Mouse (Mus musculus) forebrain, embryonic 12.5 days (tissue): ENCODE measurements around the gene Sptb. TPM values are rescaled to one million over a fixed set of nuclear protein-coding genes. Genes with fewer than 3 reads are reported as not detected.

Source experiments
- ATAC-seq: fragments of 200-750 bp; cut with Nextera tagmentation; 2 replicates; pipeline ENCODE4 v1.8.0; 2017; ENCODE audit warnings: moderate TSS enrichment; ENCODE audit not compliant: low FRiP score
- H3K27ac ChIP-seq: fragments of 300-500 bp; sonication (generic); 2 replicates; pipeline ENCODE4 v1.5.1; 2016; ENCODE audit warnings: mild to moderate bottlenecking
- H3K27me3 ChIP-seq: fragments of 300-500 bp; sonication (generic); 2 replicates; pipeline ENCODE4 v1.6.1; 2016; ENCODE audit warnings: mild to moderate bottlenecking
- H3K36me3 ChIP-seq: fragments of 300-500 bp; sonication (generic); replicated peaks from 2 replicates; pipeline ENCODE4 v1.6.1; 2016; ENCODE audit warnings: mild to moderate bottlenecking
- H3K4me1 ChIP-seq: fragments of 300-500 bp; sonication (generic); 2 replicates; pipeline ENCODE4 v1.6.1; 2016
- H3K4me2 ChIP-seq: fragments of 300-500 bp; sonication (generic); 2 replicates; pipeline ENCODE4 v1.6.1; 2016; ENCODE audit warnings: mild to moderate bottlenecking, moderate library complexity
- H3K4me3 ChIP-seq: fragments of 300-500 bp; sonication (generic); replicated peaks from 2 replicates; pipeline ENCODE4 v1.5.1; 2016; ENCODE audit warnings: mild to moderate bottlenecking
- H3K9ac ChIP-seq: fragments of 300-500 bp; sonication (generic); 2 replicates; pipeline ENCODE4 v1.6.1; 2016; ENCODE audit warnings: mild to moderate bottlenecking
- H3K9me3 ChIP-seq: fragments of 300-500 bp; sonication (generic); 2 replicates; pipeline ENCODE4 v1.6.1; 2016
- WGBS: fragments of 180-500 bp; shearing (Covaris S2); methylation state at CpG from one replicate; pipeline ENCODE4 v1.1.7; 2016; 5-methylcytosine and 5-hydroxymethylcytosine counted together
- polyA plus RNA-seq: library from polyadenylated mRNA; unstranded; fragments of >200 nt; fragmentation: Nextera tagmentation; extraction: Ambion mirVana; gene quantifications from 2 replicates; pipeline ENCODE4 v1.2.1, GENCODE M21; 2016

The Sptb gene
- polyA plus RNA-seq: 1.8 and 2.1 TPM in 2 replicates

DNA sequence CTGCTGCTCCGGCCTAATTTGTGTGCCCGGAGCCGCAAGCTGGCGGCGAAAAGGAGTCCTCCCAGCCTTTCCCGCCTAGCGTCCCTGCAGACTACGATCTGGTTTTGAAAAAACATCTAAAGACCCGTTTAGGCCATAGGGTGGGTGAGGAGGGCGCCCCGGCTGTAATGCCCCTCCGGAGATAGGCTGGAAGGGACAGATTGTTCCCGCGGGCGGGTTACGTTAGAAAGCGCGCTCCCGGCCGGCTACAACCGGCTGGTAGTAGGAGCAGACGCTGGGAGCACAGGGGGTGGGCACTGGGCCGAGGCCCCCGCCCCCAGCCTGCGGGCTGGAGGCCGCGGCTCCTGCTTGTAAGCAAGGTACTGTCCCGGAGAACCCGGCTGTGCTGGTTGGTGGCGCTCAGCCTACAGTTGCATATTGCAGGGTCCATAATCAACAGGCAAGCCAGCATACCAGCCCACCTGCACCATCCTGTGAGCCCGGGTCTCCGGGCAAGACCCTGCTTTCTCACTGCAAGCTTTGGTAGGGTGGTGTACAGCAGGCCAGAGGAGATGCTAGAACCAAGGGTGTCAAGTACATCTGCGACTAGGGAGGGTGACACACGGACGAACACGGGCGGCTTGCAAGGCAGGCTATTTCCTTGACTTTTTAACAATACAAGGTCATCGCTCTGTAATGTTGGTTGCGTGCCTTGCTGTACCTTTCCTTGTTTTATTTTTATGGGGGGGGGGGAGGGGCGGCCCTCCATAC lies at the start of gene Sptb:
Sptb (minus strand) TSS at position 197 of the 750 bp plus-strand sequence.
- peak within 1 kb of the TSS; percentile 100 for H3K4me2 ChIP-seq
- H3K9ac ChIP-seq: peak within 1 kb of the TSS; percentile 70
- no peaks in the 10 kb centered on the region for H3K9me3 ChIP-seq
- peaks cover 18% of the 10 kb centered on the region for H3K4me1 ChIP-seq
- no peaks in the 10 kb centered on the region for H3K36me3 ChIP-seq
- H3K27ac ChIP-seq: no peak within 1 kb of the TSS
- H3K27me3 ChIP-seq: peaks cover 67% of the 10 kb centered on the region
- under 1% methylated on average over 40 of the region's 40 CpGs for WGBS
- H3K4me3 ChIP-seq: peak within 1 kb of the TSS; percentile 77
- ATAC-seq: peak; percentile 75

DNA sequence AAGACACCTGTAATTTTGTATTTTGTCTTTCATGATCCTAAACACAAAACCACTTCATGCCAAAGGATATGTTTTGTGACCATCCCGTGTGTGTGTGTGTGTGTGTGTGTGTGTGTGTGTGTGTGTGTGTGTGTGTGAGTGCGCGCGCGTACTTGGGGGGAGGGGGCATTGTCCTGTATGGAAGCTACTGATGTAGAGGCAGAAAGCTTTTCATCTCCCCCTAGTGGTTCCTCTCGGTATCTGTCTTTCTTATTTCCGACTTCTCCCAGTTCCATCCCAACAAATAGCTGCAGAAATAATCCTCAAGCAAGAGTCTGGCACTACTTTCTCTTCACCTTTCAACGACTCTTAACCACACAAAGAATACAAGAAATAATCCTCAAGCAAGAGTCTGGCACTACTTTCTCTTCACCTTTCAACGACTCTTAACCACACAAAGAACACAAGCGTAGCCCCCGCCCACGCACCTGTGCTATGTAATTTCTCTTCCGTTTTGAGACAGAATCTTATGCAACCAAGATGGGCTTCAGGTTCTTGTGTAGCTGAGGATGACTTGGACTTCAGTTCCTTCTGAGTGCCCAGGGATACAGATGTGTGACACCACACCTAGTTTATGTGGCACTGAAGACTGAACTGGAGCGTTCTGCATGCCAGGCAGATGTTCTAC lies 42.4 kb upstream of the Sptb start:
- Histone ChIP-seq H3K4me2 (peak overlapping the region; percentile 21; the same call in 1 of the 2 replicates), H3K4me3 (no peak overlapping the region), H3K9me3 (no peaks in the 10 kb centered on the region), H3K4me1 (no peaks in the 10 kb centered on the region), H3K36me3 (no peaks in the 10 kb centered on the region), H3K27ac (no peak overlapping the region), H3K9ac (no peak overlapping the region), H3K27me3 (no peaks in the 10 kb centered on the region)
- 42% methylated on average over 14 of the region's 14 CpGs for WGBS
- ATAC-seq: no peak

DNA sequence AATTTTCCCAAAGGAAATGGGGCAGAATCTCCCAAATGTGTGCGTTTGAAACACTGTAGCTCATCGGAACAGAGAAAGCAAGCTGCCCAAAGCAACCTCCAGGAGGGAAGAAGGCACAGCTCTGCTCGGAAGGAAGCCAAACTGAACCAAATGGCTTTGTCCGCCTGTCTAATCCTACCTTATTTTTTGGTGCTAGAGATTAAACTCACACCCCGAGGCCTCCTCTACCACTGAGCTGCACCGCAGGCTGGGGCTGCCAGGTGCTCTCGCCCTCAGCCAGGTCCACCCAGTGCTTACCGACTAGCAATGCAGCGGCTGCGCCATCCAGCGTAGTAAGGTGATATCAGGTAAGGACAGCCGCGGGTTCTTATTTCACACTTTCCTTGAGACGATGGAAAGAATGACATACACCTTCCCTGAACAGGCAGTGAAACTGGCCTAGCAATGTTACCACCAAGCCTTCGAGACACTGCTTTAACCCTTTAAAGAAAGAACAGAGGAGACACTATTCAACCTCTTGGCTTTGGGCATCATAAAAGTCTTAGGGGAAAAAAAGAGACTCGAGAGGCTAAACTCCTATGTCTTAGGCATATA lies 40.6 kb upstream of the Sptb start:
- 82% methylated on average over 16 of the region's 16 CpGs for WGBS
- no peak overlapping the region for H3K9ac ChIP-seq
- no peak overlapping the region for H3K27ac ChIP-seq
- H3K27me3 ChIP-seq: no peaks in the 10 kb centered on the region
- H3K4me3 ChIP-seq: no peak overlapping the region
- H3K4me2 ChIP-seq: no peak overlapping the region
- no peaks in the 10 kb centered on the region for H3K4me1 ChIP-seq
- no peaks in the 10 kb centered on the region for H3K9me3 ChIP-seq
- no peak for ATAC-seq
- H3K36me3 ChIP-seq: no peaks in the 10 kb centered on the region

DNA sequence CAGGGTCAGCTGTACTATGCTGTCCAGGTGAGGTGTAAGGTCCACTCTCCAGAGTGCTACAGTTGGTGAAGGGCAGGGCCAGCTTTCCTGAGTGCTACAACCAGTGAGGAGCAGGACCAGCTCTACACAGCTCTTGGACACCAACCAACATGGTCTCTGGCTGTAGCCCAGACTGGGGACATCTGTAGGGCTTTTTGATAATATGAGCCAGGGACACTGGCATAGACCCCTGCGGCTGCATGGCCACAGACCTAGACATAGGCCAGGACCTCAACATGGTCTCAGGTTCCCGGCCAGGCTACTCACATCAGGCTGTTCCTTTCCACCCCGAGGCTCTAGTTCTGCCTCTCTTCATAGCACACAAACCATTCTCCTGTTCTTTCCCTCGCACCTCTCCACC lies 17.6 kb upstream of the Sptb start:
- H3K4me1 ChIP-seq: no peaks in the 10 kb centered on the region
- H3K9me3 ChIP-seq: no peaks in the 10 kb centered on the region
- no peak overlapping the region for H3K4me2 ChIP-seq
- no peak overlapping the region for H3K9ac ChIP-seq
- H3K27me3 ChIP-seq: no peaks in the 10 kb centered on the region
- H3K27ac ChIP-seq: no peak overlapping the region
- no peak for ATAC-seq
- WGBS: 81% methylated on average over 4 of the region's 4 CpGs
- no peak overlapping the region for H3K4me3 ChIP-seq
- no peaks in the 10 kb centered on the region for H3K36me3 ChIP-seq

DNA sequence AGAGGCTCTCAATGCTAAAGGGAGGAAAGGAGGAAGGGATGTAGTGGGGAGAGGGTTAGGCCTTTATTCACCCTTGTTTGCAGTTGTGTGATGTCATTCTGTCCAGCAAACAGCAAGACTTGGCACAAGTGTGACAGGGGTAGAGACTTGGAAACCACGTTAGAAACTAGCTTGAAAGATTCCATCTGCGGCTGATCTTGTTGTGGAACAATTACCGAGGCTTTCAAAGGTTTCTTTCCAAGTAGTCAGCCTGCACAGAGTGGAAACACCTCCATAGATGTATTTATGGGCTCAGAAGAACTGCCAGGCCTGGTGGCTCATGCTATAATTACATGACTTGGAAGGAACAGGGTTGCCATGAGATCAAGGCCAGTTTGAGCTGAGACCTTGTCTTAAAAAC lies 11.7 kb upstream of the Sptb start:
- Histone ChIP-seq H3K4me2 (no peak overlapping the region), H3K27me3 (no peaks in the 10 kb centered on the region), H3K4me3 (no peak overlapping the region), H3K36me3 (no peaks in the 10 kb centered on the region), H3K9me3 (no peaks in the 10 kb centered on the region), H3K27ac (no peak overlapping the region), H3K4me1 (no peaks in the 10 kb centered on the region), H3K9ac (no peak overlapping the region)
- ATAC-seq: no peak
- WGBS: 82% methylated on average over 3 of the region's 3 CpGs

DNA sequence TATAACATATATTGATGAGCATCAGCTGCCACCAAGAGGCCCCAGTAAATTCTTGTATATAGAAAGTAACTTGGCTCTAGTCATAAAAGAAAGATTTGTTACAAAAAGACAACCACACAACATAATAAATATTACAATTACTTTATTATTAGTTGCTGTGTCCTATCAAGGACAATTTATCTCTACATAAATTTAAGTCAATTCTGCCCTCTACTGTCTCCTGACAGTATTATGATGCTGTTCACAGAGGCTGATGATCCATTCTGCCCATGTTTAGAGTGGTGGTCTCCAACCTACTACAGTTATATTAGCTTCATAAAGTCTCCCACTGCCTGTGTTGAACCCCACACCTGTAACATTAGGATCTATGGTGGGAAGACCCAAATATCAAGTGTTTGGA lies 10.2 kb upstream of the Sptb start:
- Histone ChIP-seq H3K27ac (no peak overlapping the region), H3K9ac (no peak overlapping the region), H3K9me3 (no peaks in the 10 kb centered on the region), H3K4me2 (no peak overlapping the region), H3K4me3 (no peak overlapping the region), H3K36me3 (no peaks in the 10 kb centered on the region), H3K27me3 (no peaks in the 10 kb centered on the region), H3K4me1 (no peaks in the 10 kb centered on the region)
- no peak for ATAC-seq

DNA sequence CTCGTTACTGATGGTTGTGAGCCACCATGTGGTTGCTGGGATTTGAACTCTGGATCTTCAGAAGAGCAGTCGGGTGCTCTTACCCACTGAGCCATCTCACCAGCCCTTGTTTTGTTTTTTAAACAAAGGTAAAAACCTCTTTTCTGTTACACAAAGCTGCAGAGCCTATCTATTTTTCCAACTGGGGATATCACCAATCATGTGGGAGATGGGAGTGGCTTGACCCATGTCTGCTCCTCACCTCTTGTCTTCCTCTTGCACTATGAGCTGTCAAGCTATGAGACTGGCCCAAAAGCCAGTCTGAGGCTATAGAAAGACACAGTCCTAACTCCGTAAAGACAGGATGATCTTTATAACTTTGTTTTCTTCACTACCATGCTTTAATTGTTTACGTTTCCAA lies 8.0 kb upstream of the Sptb start:
- Histone ChIP-seq H3K4me2 (no peak overlapping the region), H3K9ac (no peak overlapping the region), H3K4me1 (no peaks in the 10 kb centered on the region), H3K27ac (no peak overlapping the region), H3K9me3 (no peaks in the 10 kb centered on the region), H3K27me3 (peaks cover 6% of the 10 kb centered on the region; the same call in 1 of the 2 replicates), H3K36me3 (no peaks in the 10 kb centered on the region), H3K4me3 (no peak overlapping the region)
- WGBS: 83% methylated on average over 4 of the region's 4 CpGs
- no peak for ATAC-seq

DNA sequence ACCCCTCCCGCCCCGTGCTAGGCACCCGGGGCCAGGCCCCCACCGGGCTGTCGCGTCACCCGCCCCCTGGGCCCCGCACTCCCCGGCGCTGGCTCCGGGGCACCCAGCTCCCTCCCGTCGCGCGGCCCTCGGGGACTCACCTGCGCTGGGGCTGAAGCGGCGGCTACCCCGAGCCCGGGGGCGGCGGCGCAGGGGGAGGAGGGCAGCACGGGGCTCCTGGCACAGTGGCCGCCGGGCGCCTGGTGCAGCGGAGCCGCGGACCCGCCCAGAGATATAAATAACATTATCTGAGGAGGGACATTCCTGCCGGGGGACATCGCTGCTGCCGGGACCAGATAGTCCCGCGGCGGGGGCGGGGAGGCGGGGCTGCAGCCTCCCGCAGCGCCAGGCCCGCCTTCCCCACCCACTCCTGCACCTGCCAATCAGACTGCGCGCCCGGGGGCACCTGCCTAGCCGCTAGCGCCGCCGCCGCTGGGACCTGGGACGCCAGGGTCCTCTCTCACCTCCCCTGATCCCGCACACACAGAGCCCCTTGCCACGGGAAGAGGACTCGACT lies 474 bp downstream of the Sptb start:
- peak overlapping the region; percentile 70 for H3K9ac ChIP-seq
- H3K4me3 ChIP-seq: peak overlapping the region; percentile 77
- no peaks in the 10 kb centered on the region for H3K9me3 ChIP-seq
- peak; percentile 86 for ATAC-seq
- H3K4me1 ChIP-seq: peaks cover 18% of the 10 kb centered on the region
- H3K27ac ChIP-seq: no peak overlapping the region
- WGBS: 1% methylated on average over 48 of the region's 55 CpGs
- no peaks in the 10 kb centered on the region for H3K36me3 ChIP-seq
- H3K27me3 ChIP-seq: peaks cover 67% of the 10 kb centered on the region
- H3K4me2 ChIP-seq: peak overlapping the region; percentile 100

DNA sequence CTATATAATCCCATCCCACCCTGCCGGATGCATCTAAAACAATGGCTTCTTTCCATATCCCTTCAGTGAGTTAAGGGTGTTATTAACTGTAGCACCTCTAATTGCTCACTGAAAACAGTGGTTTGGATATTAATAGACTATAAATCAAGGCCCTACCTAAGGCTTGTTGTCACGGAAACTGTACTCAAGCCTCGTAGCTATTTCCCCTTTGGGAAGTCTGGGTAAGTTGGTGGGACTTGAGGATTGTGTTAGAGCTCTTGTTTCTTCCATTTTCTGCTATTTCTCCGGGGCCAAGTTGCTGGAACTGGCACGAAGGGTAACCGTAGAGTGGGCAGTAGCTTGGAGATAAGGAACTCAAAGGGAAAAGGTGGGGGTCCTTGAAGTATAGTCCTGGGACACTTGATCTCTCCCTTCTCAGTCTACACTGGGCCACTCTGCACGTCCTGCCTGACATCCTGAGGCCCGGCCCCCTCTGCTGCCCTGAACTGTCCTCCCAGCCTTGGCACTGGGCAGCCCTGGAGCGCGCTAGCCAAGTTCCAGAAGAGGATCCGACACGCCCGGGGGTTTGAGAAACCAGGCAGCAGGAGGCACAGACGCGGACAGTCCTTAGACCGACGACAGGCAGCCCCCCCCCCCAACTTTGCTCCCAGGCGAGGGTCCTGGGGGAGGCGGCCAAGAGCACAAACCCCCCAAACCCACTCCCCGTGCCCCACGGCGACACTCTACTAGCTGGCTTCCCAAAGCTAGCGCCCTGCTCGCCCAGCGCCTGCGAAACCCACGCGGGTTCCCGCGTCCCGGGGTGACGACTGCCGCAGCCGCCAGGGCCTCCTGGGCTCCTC lies 1.2 kb downstream of the Sptb start:
- no peak overlapping the region for H3K27ac ChIP-seq
- peaks cover 18% of the 10 kb centered on the region for H3K4me1 ChIP-seq
- H3K4me2 ChIP-seq: peak overlapping the region; percentile 100
- peak overlapping the region; percentile 77 for H3K4me3 ChIP-seq
- H3K9me3 ChIP-seq: no peaks in the 10 kb centered on the region
- peak overlapping the region; percentile 70 for H3K9ac ChIP-seq
- ATAC-seq: peak; percentile 54
- H3K36me3 ChIP-seq: no peaks in the 10 kb centered on the region
- peaks cover 67% of the 10 kb centered on the region for H3K27me3 ChIP-seq
- 4% methylated on average over 33 of the region's 34 CpGs for whole genome bisulfite sequencing

DNA sequence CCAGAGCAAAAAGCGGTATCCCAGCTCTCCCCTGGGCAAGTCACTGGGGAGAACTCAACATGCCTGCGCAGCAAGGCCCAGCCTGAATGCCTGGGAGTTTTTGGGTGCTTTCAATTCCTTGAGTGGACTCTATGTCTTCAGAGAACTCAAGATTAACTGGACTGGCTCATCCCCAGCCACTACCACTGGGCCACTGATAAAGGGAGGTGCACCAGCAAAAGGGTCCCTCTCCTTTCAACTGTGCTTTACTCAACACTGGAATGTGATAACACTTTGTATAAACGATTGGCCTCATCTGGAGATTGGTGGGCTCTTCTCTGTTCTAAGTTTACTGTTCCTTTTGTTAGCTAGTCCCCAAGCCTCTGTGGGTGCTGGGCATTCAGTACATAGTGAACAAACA lies 2.2 kb downstream of the Sptb start:
- no peak overlapping the region for H3K4me3 ChIP-seq
- H3K4me2 ChIP-seq: no peak overlapping the region
- peaks cover 18% of the 10 kb centered on the region for H3K4me1 ChIP-seq
- H3K9ac ChIP-seq: no peak overlapping the region
- 85% methylated on average over 3 of the region's 3 CpGs for WGBS
- H3K27me3 ChIP-seq: peaks cover 60% of the 10 kb centered on the region
- ATAC-seq: no peak
- H3K36me3 ChIP-seq: no peaks in the 10 kb centered on the region
- no peak overlapping the region for H3K27ac ChIP-seq
- no peaks in the 10 kb centered on the region for H3K9me3 ChIP-seq

DNA sequence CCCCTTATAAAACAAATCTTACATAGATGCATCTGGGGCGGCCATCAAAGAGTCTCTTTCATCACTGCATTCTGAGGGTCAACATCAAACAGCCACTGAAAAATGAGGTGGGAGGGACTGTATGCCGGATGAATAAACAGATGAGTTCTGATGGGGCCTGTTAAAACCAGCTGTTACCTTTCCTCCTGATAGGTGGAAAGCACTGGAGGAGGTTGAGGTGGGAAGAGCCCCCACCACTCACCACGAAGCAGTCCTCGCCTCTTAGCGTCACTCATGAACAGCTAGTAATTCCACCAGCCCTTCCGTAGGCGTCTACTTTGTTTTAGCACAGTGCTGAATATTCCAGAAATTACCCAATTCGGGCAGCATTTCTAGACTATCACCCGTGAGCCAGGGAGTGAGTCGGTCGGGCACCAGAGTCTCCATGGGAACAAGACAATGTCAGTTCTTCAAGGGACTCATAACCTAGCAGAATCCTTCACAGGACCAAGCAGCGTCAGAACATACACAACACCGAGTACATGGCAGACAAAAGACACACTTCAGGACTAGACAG lies 13.9 kb downstream of the Sptb start:
- Histone ChIP-seq H3K9me3 (no peaks in the 10 kb centered on the region), H3K27ac (no peak overlapping the region), H3K4me1 (peaks cover 7% of the 10 kb centered on the region), H3K27me3 (peaks cover 12% of the 10 kb centered on the region; the same call in 1 of the 2 replicates), H3K4me2 (no peak overlapping the region), H3K9ac (no peak overlapping the region), H3K36me3 (no peaks in the 10 kb centered on the region), H3K4me3 (no peak overlapping the region)
- ATAC-seq: no peak
- 88% methylated on average over 13 of the region's 13 CpGs for WGBS
